Mouse (Mus musculus) testis, adult 2 months (tissue): ENCODE measurements around the gene Mrgpre.

ENCODE experiments used
- CTCF ChIP-seq: fragments of 200-500 bp; IDR thresholded peaks from 2 replicates; pipeline ENCODE4 v1.5.1; 2012; ENCODE audit warnings: low read depth, mild to moderate bottlenecking, inconsistent platforms, low read length, moderate library complexity; ENCODE audit not compliant: control insufficient read depth, insufficient read depth, insufficient replicate concordance
- POLR2A ChIP-seq: fragments of 200-500 bp; IDR thresholded peaks from 2 replicates; pipeline ENCODE4 v1.6.1; 2012; ENCODE audit warnings: low read depth, mild to moderate bottlenecking, inconsistent platforms, low read length, moderate library complexity; ENCODE audit not compliant: control insufficient read depth

- no peak for TF ChIP-seq CTCF
- no peak for TF ChIP-seq POLR2A
These were observed 24.6 kb upstream of the Mrgpre start for GRCm38 (mm10) chr7:143808909-143809308.
